Mouse (Mus musculus) bone marrow, adult 2 months (tissue): ENCODE data around the gene Slc10a1.

ENCODE experiments used
- CTCF ChIP-seq: fragments of 200-500 bp; IDR thresholded peaks from 2 replicates; pipeline ENCODE4 v1.5.1; 2011; ENCODE audit warnings: low read length, control low read depth; ENCODE audit not compliant: control insufficient read depth, insufficient read depth
- POLR2A ChIP-seq: fragments of 200-500 bp; IDR thresholded peaks from 2 replicates; pipeline ENCODE4 v1.6.1; 2011; ENCODE audit warnings: low read depth, mild to moderate bottlenecking, control low read depth, low read length, borderline replicate concordance; ENCODE audit not compliant: control insufficient read depth

GRCm38 (mm10) chr12:80932865-80933264 is 35.6 kb downstream of the Slc10a1 start:
- TF ChIP-seq CTCF (no peak), POLR2A (no peak)
